Mouse (Mus musculus) testis, adult 2 months (tissue): ENCODE data around the gene Ppargc1a.

Source experiments
- CTCF ChIP-seq: fragments of 200-500 bp; IDR thresholded peaks from 2 replicates; pipeline ENCODE4 v1.5.1; 2012; ENCODE audit warnings: low read depth, mild to moderate bottlenecking, inconsistent platforms, low read length, moderate library complexity; ENCODE audit not compliant: control insufficient read depth, insufficient read depth, insufficient replicate concordance
- POLR2A ChIP-seq: fragments of 200-500 bp; IDR thresholded peaks from 2 replicates; pipeline ENCODE4 v1.6.1; 2012; ENCODE audit warnings: low read depth, mild to moderate bottlenecking, inconsistent platforms, low read length, moderate library complexity; ENCODE audit not compliant: control insufficient read depth

- TF ChIP-seq POLR2A (no peak), CTCF (no peak)
Measured at GRCm38 (mm10) chr5:51406406-51406805, 161.1 kb downstream of the Ppargc1a start.
